Mouse (Mus musculus) spleen, embryonic (tissue): ENCODE data around the gene Epm2a.
"Not testable (repeated sequence)": the region's sequence is repeated elsewhere in the genome, so short reads cannot be mapped to it uniquely, and the experiment has no call there.

Experiments
- CTCF ChIA-PET: fragments of 350-600 bp; sonication (Branson Sonifier 250); formaldehyde crosslinking; loops from one replicate; lab custom pipeline; 2022; lab: Charles Lee

Epm2a gene

GRCm38 (mm10) chr10:11343205-11344141 lies at the start of gene Epm2a:
Epm2a (plus strand) TSS chr10:11343404.
- CTCF ChIA-PET: interaction anchor here (1.2 kb wide), 1 partner anchor 76 kb away, joined by 3 read pairs; no protein-coding TSS in a partner anchor

- CTCF ChIA-PET: no interaction called here
These were observed 44.8 kb upstream of the Epm2a start for GRCm38 (mm10) chr10:11298418-11298817.

DNA sequence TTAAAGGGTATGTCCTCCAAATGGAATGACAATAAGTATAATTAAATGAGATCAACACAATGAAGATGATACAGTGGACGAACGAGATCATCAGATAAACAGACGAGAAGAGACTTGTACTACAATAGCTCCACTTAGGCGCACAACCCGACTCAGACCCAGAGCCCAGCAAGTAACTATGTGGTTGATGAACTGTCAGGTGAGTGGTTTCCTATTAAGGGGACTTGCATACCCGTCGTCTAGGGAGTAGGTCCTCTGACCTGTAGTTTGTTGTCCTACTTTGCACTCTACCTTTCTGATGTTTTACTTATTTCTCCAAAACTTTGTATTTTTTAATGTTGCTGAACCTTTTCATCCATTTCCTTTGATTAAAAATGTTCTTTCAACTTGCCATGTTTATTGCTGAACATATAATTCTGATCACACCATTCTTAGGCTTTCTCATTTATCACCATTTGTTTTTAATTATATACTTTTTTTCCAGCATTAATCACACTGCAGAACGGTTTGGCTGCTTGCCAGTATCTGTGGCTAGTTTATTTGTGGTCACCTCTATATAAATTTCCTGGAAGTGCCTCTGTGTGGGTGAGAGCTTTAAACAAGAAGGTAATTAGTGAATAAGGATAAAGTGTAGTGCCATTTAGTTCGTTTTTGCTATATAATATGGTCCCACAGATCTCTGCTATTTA lies 37.7 kb upstream of the Epm2a start:
- CTCF ChIA-PET: no interaction called here

- CTCF ChIA-PET: no interaction called here
These were observed 37.2 kb upstream of the Epm2a start for GRCm38 (mm10) chr10:11306054-11306367.

DNA sequence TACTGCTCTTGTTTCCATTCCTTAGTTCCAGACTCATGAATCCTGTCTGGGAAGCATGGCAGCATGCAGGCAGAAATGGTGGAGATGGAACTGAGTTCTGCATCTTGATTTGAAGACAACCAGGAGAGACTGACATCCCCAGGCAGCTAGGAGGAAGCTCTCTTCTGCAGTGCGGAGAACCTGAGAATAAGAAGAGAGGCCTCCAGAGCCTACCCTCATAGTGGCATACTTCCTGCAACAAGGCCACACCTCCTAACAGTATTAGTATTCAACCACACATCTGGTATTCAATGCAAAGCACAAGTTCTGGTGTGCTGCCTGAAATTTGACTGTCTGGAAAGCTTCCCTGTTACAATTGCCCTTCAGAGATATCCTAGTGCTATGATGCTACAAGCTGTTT lies 33.3 kb upstream of the Epm2a start:
- CTCF ChIA-PET: no interaction called here

- CTCF ChIA-PET: no interaction called here
These were observed 32.7 kb upstream of the Epm2a start for GRCm38 (mm10) chr10:11310481-11310880.

DNA sequence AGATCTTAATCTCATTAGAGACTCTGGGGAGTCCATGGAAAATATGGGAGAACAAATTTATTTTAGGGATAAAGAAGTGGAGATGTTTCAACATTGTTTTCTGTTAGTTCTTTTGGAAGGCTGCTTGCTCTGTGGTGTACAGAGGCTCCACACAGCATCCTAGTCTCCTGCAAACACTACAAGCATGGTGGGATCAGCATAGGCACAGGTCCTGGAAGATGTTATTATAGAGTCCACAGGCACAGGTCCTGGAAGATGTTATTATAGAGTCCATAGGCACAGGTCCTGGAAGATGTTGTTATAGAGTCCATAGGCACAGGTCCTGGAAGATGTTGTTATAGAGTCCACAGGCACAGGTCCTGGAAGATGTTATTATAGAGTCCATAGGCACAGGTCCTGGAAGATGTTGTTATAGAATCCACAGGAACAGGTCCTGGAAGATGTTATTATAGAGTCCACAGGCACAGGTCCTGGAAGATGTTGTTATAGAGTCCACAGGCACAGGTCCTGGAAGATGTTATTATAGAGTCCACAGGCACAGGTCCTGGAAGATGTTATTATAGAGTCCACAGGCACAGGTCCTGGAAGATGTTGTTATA lies 25.2 kb upstream of the Epm2a start:
- CTCF ChIA-PET: not testable (repeated sequence)

GRCm38 (mm10) chr10:11319446-11319970 lies 23.7 kb upstream of the Epm2a start:
- CTCF ChIA-PET: no interaction called here

- CTCF ChIA-PET: no interaction called here
These were observed 20.9 kb upstream of the Epm2a start for GRCm38 (mm10) chr10:11322316-11322715.

DNA sequence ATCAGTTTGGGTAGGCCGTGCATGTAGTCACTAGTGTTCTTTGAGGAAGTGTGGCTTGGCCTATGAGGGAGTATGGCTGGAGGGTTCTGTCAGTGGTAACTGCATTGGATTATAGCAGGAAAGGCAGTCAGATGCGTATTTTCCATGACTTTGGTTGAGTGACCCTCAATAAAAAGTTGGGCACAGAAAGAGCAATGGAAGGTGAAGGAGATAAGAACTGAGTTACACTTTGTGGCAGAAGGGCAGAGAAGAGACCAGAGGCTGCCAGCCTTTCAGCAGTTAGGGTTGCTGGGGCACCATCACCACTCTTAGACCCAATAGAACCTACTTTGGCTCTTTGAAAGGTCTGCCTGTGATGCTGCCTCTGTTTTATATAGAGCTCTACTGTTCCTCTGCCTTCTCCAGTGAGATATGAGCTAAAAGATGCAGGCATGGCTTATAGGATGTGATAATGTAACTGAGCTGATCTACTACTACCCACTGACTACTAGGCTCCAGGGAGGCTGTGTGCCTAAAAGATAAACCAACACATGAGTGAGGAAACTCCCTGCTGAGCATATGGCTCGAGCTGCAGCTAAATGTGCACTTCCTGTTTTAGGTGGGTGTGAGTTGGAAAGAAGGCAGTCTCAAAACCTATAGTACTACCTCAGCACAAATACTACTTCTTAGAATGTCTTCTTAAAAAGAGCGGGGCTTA lies 19.9 kb upstream of the Epm2a start:
- CTCF ChIA-PET: no interaction called here

- CTCF ChIA-PET: no interaction called here
These were observed 16.7 kb upstream of the Epm2a start for GRCm38 (mm10) chr10:11326526-11326925.

- CTCF ChIA-PET: interaction anchor here (0.7 to 1.2 kb wide), 2 partner anchors 77 to 319 kb away, joined by 3 read pairs; no protein-coding TSS in a partner anchor
These were observed 1.6 kb downstream of the Epm2a start for GRCm38 (mm10) chr10:11344536-11345468.

DNA sequence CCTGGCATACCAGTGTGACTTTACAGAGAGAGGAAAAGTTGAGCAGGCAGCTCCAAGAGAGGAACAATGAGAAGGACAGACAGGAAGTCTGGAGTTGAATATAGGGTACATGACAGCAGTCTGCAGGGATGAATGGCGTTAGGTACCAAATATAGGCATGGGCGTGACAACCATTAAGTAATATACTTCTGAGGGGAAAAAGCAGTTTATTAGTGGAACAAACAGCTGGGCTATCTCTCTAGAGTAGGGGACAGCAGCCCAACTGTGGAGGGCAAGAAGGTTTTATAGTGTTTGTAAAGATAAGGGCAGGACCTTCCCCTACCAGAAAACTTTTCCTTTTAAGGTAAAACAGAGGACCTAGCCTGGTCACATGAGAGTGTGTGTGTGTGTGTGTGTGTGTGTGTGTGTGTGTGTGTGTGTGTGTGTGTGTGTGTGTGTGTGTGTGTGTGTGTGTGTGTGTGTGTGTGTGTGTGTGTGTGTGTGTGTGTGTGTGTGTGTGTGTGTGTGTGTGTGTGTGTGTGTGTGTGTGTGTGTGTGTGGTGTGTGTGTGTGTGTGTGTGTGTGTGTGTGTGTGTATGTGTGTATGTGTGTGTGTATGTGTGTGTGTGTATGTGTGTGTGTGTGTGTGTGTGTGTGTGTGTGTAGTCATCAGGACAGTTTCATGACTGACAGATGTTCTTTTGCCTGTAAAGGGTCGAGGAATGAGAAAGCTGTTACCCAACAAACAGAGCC lies 7.2 kb downstream of the Epm2a start:
- CTCF ChIA-PET: interaction anchor here (0.6 kb wide), 1 partner anchor 81 kb away, joined by 21 read pairs; no protein-coding TSS in a partner anchor

DNA sequence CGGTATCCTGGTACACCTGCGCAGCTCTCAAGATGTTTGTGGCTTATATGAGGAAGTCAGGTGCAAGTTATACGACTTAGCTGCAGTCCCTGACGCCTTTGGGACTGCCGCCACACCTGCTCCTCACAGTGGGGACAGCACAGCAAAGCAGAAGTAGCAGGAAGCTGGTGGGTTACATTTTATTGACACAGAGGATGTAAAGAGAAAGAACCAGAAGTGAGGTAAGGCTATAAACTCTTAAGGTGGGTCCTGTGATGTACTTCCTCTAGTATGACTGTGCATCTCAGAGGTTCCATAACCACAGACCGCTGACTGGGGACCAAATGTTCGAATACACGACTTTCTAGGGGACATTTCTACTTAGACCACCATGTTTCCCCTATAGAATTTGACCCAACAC lies 11.4 kb downstream of the Epm2a start:
- CTCF ChIA-PET: no interaction called here

DNA sequence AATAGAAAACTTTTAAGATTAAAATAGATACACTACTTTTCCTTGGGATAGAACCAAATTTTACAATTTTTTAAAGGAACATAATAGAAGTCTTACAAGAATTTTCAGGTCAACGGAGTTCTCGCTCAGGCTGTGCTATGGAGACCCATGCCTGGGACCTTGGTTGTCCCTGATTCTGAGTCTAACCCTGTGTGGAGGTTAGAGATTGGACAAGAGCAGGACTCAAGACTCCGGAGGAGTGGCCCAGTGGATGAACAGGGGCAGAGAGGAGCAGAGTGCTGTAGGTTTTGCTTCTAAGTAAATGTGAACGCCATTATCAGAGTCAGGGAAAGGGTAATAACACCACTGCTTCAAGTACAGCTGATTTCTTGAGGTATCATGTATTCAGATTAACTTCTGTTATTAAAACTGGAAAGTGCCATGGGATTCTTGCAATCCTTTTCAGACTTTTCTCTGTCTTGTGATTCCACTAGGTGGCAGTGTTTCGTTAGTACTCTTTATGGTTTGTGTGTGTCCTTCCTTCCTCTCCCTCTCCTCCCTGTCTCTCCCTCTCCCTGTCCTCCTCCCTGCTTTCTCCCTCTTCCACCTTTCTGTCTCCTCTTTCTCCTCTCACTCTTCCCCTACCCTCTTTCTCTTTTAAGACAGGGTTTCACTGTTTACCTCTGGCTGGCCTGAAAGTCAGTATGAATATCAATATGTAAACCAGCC lies 18.9 kb downstream of the Epm2a start:
- CTCF ChIA-PET: no interaction called here

- CTCF ChIA-PET: no interaction called here
These were observed 19.8 kb downstream of the Epm2a start for GRCm38 (mm10) chr10:11362896-11363487.

- CTCF ChIA-PET: no interaction called here
These were observed 38.1 kb downstream of the Epm2a start for GRCm38 (mm10) chr10:11381302-11381701.

DNA sequence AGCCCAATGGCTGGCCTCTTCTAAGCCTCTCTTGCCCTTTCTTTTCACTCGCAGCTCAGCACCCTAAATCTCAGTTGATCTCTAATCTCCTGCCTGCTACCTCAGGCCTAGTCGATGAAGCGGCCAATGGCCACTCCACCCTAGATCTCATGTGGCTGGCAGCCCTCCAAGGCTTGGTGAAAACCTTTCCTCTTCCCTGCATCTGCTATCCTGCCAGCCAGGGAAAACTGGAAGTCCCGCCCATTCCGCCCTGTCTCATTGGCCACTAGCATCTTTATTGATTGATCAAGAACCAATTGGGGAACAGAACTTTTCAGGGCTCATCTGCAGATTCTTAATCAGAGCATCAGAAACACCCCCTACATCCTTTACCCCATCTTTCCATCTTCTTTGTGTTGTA lies 67.7 kb downstream of the Epm2a start:
- CTCF ChIA-PET: no interaction called here

GRCm38 (mm10) chr10:11420071-11420470 lies 76.9 kb downstream of the Epm2a start:
- CTCF ChIA-PET: no interaction called here
